Comparison of ENCODE assay signal across 22 mouse cellular contexts in genomic region chr3:102498113-102498512, GRCm38 (mm10). TPM values are rescaled to one million over a fixed set of nuclear protein-coding genes. Genes with fewer than 3 reads are reported as not detected.
"Had no signal": no experiment of that assay in that cellular context is flagged by ENCODE, and none has a peak within 500 bp of the region (broad histone marks: within the 10 kb centered on the region; RNA-seq: fewer than 3 reads in every experiment).

No protein-coding gene starts in this region.

- H3K4me2 ChIP-seq: kidney, embryonic 15.5 days; liver, embryonic 13.5 days; lung, embryonic 14.5 days; midbrain, embryonic 13.5 days; neural tube, embryonic 13.5 days had no signal

- ATAC-seq: intestine, postnatal 0 days; lung, postnatal 0 days; midbrain, embryonic 13.5 days; midbrain, embryonic 16.5 days had no signal

- H3K4me3 ChIP-seq: kidney, embryonic 15.5 days; liver, embryonic 13.5 days; megakaryocyte, embryonic 14.5 days; midbrain, embryonic 10.5 days; midbrain, embryonic 13.5 days; myocyte; neural tube, embryonic 13.5 days had no signal

- H3K27ac ChIP-seq: kidney, embryonic 15.5 days; liver, embryonic 13.5 days; midbrain, embryonic 10.5 days; midbrain, embryonic 13.5 days; neural tube, embryonic 13.5 days; stomach, postnatal 0 days had no signal

- H3K4me1 ChIP-seq: kidney, embryonic 15.5 days; liver, embryonic 13.5 days; megakaryocyte, embryonic 14.5 days; midbrain, embryonic 13.5 days; neural tube, embryonic 13.5 days had no signal

- H3K36me3 ChIP-seq: kidney, embryonic 15.5 days; liver, embryonic 13.5 days; midbrain, embryonic 10.5 days; midbrain, embryonic 13.5 days; neural tube, embryonic 13.5 days had no signal

- DNase-seq: kidney, adult 2 months; kidney, postnatal 10 days; kidney, postnatal 4 days; left cerebral cortex, postnatal 4 days; liver, embryonic 13.5 days; lung, embryonic 14.5 days; retina, postnatal 1 day; thymus, adult 2 months; thymus, postnatal 14 days; thymus, postnatal 4 days had no signal

- H3K9ac ChIP-seq: kidney, embryonic 15.5 days; liver, embryonic 13.5 days; lung, embryonic 14.5 days; midbrain, embryonic 13.5 days; neural tube, embryonic 13.5 days had no signal

- H3K9me3 ChIP-seq: kidney, embryonic 15.5 days; liver, embryonic 13.5 days; megakaryocyte, embryonic 14.5 days; midbrain, embryonic 10.5 days; midbrain, embryonic 13.5 days; neural tube, embryonic 13.5 days had no signal

- H3K27me3 ChIP-seq: kidney, embryonic 15.5 days; liver, embryonic 13.5 days; megakaryocyte, embryonic 14.5 days; midbrain, embryonic 13.5 days; neural tube, embryonic 13.5 days had no signal

RNA-seq across cellular contexts. Expression of gene Ngf, which starts 28.4 kb away (rescaled TPM):
- total RNA-seq: monocyte, adult 5-6 weeks; neutrophil, adult 5-6 weeks had no signal
